Mouse (Mus musculus): ENCODE results near the gene Rps6. TPM values are rescaled to one million over a fixed set of nuclear protein-coding genes. Genes with fewer than 3 reads are reported as not detected.

The Rps6 gene
- 402 and 431 TPM in 2 replicates for polyA plus RNA-seq (2015; fragmentation: Nextera tagmentation; extraction: Ambion mirVana)

DNA sequence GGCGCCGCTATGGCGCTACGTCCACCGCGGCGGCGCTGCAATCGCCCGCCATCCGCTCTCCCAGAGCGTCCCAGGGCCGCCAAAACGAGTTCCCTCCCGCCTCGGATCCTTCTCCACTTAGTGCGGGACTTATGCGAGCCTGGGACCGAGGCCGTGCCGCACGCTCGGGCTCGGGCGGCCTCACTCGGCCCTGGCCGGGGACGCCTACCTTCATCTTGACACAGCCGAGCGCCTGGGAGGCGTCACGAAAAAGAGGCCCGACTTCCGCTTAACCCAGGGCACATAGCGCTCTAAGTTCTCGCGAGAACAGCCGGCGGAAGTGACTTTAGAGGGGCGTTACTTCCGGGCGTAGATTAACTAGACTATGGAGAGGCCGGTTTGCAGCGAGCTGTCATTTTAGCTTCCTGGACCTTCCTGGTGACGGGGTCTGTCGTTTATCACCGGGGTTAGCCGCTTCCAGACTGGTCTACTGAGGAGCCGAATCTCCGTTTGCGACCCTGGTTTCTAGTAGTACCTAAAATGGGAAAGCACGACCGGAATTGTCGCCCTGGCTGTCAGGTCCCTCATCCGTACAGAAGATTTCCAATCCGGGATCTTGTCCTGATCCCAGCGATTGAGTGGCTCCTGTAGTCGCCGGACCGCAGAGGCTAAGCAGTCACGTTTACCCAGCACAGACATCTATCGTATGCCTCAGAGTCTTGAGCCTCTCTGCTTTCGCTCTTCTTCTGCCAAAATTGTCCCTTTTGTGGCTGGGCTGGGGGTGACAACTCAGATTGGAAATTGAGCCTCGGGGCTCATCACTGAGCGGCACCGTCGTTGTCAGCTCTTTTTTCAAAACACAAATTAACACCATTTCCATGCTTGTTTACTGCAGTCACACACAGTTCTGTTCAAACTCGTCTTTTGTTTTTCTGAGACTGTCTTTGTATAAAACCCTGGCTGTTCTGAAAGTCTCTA, at the start of gene Rps6:
TSS of gene Rps6 (minus strand) at position 300 of the 957 bp plus-strand sequence.
- peak within 1 kb of the TSS; percentile 95 for H3K9ac ChIP-seq
- peaks cover 33% of the 10 kb centered on the region for H3K36me3 ChIP-seq (replicated peaks)
- H3K4me1 ChIP-seq (replicated peaks), result peaks cover 25% of the 10 kb centered on the region
- peak; percentile 95 for ATAC-seq (ENCODE audit: insufficient read depth)
- no peaks in the 10 kb centered on the region for H3K9me3 ChIP-seq (replicated peaks)
- H3K4me2 ChIP-seq, result peak within 1 kb of the TSS; percentile 70
- H3K27me3 ChIP-seq, result no peaks in the 10 kb centered on the region
- WGBS (ENCODE audit: insufficient replicate concordance), result under 1% methylated on average over 68 of the region's 68 CpGs
- peak within 1 kb of the TSS; percentile 93 for H3K4me3 ChIP-seq (replicated peaks)
- peak within 1 kb of the TSS; percentile 88 for H3K27ac ChIP-seq (replicated peaks)

DNA sequence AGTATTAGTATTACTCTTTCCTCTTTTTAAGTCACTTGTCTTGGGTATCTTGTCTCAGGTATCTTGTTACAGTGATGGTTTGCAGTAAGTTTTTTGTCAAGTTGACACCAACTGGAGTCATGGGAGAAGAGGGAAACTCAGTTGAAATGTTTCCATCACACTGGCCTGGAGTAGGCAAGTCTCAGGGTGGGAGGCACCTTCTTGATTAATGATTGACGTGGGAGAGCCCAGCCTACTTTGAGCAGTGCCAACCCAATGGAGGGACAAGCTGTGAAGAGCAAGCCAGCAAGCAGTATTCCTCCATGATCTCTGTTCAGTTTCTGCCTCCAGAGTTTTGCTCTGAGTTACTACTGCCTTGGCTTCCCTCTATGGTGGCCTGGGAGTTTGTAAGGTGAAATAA, 48.7 kb upstream of the Rps6 start:
- no peaks in the 10 kb centered on the region for H3K9me3 ChIP-seq (replicated peaks)
- no peaks in the 10 kb centered on the region for H3K27me3 ChIP-seq
- H3K4me1 ChIP-seq (replicated peaks), result no peaks in the 10 kb centered on the region; the same call in 1 of the 2 replicates
- no peak overlapping the region for H3K9ac ChIP-seq
- H3K4me2 ChIP-seq, result no peak overlapping the region
- no peaks in the 10 kb centered on the region for H3K36me3 ChIP-seq (replicated peaks)
- 64% methylated on average over 1 of the region's 1 CpGs for WGBS (ENCODE audit: insufficient replicate concordance)
- H3K4me3 ChIP-seq (replicated peaks), result no peak overlapping the region
- H3K27ac ChIP-seq (replicated peaks), result no peak overlapping the region
- 0 out of 2 replicates have a peak, but pooled peaks have one; percentile 16 for ATAC-seq (ENCODE audit: insufficient read depth)

DNA sequence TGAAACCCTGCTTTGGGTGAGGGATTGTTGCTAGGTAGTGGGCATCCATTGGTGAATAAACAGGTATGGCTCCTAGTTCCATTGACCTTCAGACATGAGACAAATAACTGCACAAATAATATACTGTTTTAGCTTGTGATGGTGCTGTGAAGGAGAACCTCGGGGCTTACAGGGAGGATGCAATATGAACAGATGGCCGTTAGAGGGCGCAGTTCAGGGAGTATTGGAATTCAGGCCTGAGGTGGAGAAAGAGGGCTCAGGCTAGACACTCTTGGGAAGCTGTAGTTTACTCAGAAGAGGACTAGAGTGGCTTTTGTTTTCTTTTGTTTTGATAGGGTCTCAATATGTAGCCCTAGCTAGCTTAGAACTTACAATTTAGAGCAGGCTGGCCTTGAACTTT, 47.8 kb upstream of the Rps6 start:
- ATAC-seq (ENCODE audit: insufficient read depth), result no peak

DNA sequence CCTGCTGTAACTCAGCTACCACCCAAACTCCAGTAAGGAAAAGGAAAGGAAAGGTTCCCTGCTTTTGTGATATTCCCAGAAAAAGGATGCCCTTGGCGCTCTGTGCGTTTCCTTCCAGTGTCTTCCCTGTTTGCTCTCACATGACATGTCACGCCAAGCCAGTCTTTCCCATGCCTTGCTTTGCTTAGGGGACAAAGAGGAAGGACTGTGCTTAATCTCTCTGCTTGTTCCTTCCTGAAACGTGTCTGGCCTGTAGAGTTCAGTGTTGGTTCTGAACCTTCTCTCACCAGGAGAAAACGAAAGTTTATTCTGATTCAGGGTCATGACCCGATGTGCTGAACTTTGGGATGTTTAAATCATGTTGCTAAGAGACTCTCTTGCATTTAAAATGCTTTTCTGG, 45.1 kb upstream of the Rps6 start:
- Histone ChIP-seq H3K9ac (no peak overlapping the region), H3K4me3 (replicated peaks) (no peak overlapping the region), H3K4me1 (replicated peaks) (peaks cover 3% of the 10 kb centered on the region; the same call in 1 of the 2 replicates), H3K27me3 (no peaks in the 10 kb centered on the region), H3K4me2 (no peak overlapping the region), H3K36me3 (replicated peaks) (no peaks in the 10 kb centered on the region), H3K27ac (replicated peaks) (peak overlapping the region; percentile 57), H3K9me3 (replicated peaks) (no peaks in the 10 kb centered on the region)
- ATAC-seq (ENCODE audit: insufficient read depth), result peak; percentile 69
- 13% methylated on average over 6 of the region's 6 CpGs for WGBS (ENCODE audit: insufficient replicate concordance)

More for the DNA sequence above, 47.8 kb upstream of the Rps6 start:
- H3K27me3 ChIP-seq, result no peaks in the 10 kb centered on the region
- no peaks in the 10 kb centered on the region; the same call in 1 of the 2 replicates for H3K4me1 ChIP-seq (replicated peaks)
- H3K36me3 ChIP-seq (replicated peaks), result no peaks in the 10 kb centered on the region
- H3K27ac ChIP-seq (replicated peaks), result no peak overlapping the region
- no peak overlapping the region for H3K9ac ChIP-seq
- no peak overlapping the region for H3K4me3 ChIP-seq (replicated peaks)
- H3K4me2 ChIP-seq, result no peak overlapping the region
- WGBS (ENCODE audit: insufficient replicate concordance), result 25% methylated on average over 3 of the region's 3 CpGs
- H3K9me3 ChIP-seq (replicated peaks), result no peaks in the 10 kb centered on the region

DNA sequence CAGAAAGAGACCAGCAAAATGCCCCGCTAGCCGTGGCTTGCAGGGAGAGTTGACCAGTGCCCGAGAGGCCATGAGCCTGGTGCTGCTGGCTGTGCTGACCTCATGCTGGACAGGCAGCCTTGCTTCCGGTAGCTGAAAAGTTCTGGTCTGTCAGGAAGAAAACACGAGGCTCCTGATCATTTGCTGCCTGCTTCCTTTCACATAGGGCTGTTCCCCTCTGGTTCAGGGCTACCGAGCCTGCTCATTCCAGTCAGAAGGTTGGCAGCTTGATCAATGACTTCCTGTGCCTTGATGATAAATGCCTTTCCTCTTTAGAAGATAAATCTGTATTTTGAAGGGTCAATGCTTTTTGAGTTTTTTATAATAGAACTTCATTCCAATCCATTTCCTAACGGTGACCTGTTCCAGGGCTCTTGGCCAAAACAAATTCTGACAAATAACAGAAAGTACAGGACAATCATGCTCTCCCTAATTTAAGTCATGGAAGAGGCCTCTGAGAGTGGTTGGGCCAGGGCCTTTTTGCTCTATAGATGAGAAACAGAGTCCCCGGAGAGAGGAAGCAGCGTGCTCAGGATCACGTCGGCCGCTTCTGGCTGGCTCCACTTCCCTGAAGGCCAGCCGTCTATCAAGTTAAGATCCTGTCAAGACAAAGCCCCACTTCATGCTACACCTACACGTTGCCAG, 41.7 kb upstream of the Rps6 start:
- Histone ChIP-seq H3K9ac (no peak overlapping the region), H3K4me3 (replicated peaks) (no peak overlapping the region), H3K27ac (replicated peaks) (0 out of 2 replicates have a peak overlapping the region, but pooled peaks have one; percentile 26), H3K4me2 (no peak overlapping the region), H3K36me3 (replicated peaks) (no peaks in the 10 kb centered on the region), H3K27me3 (no peaks in the 10 kb centered on the region), H3K4me1 (replicated peaks) (0 out of 2 replicates have a peak, but pooled peaks cover 3% of the 10 kb centered on the region), H3K9me3 (replicated peaks) (no peaks in the 10 kb centered on the region)
- peak; percentile 60 for ATAC-seq (ENCODE audit: insufficient read depth)
- WGBS (ENCODE audit: insufficient replicate concordance), result 23% methylated on average over 14 of the region's 14 CpGs

DNA sequence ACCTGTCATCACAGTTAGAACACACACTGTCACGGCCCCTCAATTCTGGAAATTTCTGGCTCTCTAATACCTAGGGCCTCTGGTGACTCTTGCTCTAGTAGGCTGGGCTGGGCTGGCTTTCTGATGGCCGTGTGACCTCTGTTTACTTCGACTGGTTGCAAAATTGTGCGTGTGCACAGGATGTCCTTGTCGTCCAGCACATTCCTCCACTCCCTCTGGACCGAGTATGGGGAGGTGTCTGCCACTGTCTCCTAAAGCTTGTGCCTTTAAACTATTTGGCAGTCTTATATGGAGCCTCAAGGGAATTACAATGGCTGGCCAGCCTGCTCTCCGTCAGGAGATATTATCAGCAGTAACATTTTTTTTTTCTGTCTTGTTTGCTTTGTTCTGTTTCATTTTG, 40.2 kb upstream of the Rps6 start:
- WGBS (ENCODE audit: insufficient replicate concordance), result 50% methylated on average over 7 of the region's 7 CpGs
- no peak overlapping the region for H3K4me3 ChIP-seq (replicated peaks)
- ATAC-seq (ENCODE audit: insufficient read depth), result peak; percentile 54; the same call in 1 of the 2 replicates
- H3K9me3 ChIP-seq (replicated peaks), result no peaks in the 10 kb centered on the region
- H3K4me1 ChIP-seq (replicated peaks), result 0 out of 2 replicates have a peak, but pooled peaks cover 3% of the 10 kb centered on the region
- no peaks in the 10 kb centered on the region for H3K27me3 ChIP-seq
- no peak overlapping the region for H3K4me2 ChIP-seq
- H3K27ac ChIP-seq (replicated peaks), result no peak overlapping the region
- H3K36me3 ChIP-seq (replicated peaks), result no peaks in the 10 kb centered on the region
- H3K9ac ChIP-seq, result no peak overlapping the region

DNA sequence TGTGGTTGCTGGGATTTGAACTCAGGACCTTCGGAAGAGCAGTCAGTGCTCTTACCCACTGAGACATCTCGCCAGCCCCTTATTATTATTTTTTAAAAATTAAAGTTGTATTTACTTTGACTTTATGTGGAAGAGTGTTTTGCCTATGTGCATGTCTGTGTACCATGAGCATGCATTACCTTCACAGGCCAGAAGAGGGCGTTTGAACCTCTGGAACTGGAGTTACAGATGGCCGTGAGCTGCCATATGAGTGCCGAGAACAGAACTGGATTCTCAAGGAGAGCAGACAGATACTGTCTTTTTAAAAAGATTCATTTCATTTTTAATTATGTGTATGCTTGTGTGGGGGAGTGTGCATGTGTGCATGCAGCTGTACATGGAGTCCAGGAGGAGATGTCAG, 30.7 kb upstream of the Rps6 start:
- Histone ChIP-seq H3K9me3 (replicated peaks) (no peaks in the 10 kb centered on the region), H3K4me1 (replicated peaks) (peaks cover 22% of the 10 kb centered on the region), H3K27me3 (no peaks in the 10 kb centered on the region), H3K9ac (no peak overlapping the region), H3K27ac (replicated peaks) (no peak overlapping the region), H3K36me3 (replicated peaks) (no peaks in the 10 kb centered on the region), H3K4me2 (no peak overlapping the region), H3K4me3 (replicated peaks) (no peak overlapping the region)
- 57% methylated on average over 5 of the region's 5 CpGs for WGBS (ENCODE audit: insufficient replicate concordance)
- ATAC-seq (ENCODE audit: insufficient read depth), result no peak

DNA sequence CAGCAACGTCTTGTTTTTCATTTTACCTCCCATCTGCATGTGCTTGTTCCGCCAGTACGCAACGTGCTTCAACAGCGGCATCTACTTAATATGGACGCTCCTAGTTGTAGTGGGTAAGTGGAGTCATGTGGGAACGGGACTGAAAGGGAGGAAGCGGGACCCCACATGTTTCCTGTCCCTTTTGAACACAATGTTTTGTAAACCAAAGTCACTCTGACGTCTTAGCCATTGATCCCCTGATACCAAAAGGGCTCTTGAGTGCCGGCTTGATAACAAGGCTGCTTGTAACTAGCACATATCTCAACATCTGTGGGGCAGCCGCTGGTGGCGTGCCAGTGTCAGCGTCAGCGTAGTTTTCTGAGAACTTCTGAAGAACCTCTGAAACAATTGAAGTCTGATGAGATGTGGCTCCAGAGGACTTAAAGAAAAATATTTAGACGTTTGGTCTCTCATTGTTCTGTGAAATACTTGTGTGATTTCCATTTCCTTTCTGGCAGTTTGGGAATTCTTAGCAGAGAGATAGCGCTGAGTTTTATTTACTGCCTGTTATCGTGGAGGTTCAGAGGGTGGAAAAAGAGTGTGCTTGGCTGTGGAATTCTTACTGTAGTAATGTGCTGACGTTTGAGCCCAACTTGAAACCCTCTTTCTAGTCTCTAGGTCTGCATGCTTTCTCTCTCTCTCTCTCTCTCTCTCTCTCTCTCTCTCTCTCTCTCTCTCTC, 29.1 kb upstream of the Rps6 start:
- 4% methylated on average over 18 of the region's 18 CpGs for WGBS (ENCODE audit: insufficient replicate concordance)
- Histone ChIP-seq H3K27ac (replicated peaks) (peak overlapping the region; percentile 51), H3K27me3 (no peaks in the 10 kb centered on the region), H3K9me3 (replicated peaks) (no peaks in the 10 kb centered on the region), H3K4me2 (peak overlapping the region; percentile 76), H3K4me3 (replicated peaks) (peak overlapping the region; percentile 53), H3K9ac (peak overlapping the region; percentile 22), H3K36me3 (replicated peaks) (no peaks in the 10 kb centered on the region), H3K4me1 (replicated peaks) (peaks cover 22% of the 10 kb centered on the region)
- ATAC-seq (ENCODE audit: insufficient read depth), result peak; percentile 85

DNA sequence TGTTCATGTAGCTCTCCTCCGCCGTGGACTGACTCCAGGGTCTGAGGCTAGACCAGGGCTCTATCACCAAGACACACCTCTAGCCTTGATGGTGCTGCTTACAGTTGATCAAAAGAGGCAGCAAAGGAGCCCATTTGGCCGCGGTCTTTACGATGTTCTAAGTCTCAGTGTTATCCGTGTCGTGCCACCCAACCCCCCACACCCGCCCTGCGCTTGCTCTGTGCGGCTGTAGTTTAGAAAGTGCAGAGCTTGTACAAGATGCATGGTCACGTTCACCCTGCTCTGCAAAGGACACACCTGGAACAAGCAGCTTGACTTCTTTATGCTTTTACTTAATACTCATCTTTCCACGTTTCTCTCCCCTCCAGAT, 28.6 kb upstream of the Rps6 start:
- Histone ChIP-seq H3K27ac (replicated peaks) (peak overlapping the region; percentile 51), H3K9me3 (replicated peaks) (no peaks in the 10 kb centered on the region), H3K4me1 (replicated peaks) (peaks cover 22% of the 10 kb centered on the region), H3K4me2 (peak overlapping the region; percentile 76), H3K36me3 (replicated peaks) (no peaks in the 10 kb centered on the region), H3K4me3 (replicated peaks) (peak overlapping the region; percentile 53), H3K27me3 (no peaks in the 10 kb centered on the region), H3K9ac (peak overlapping the region; percentile 22; the same call in 1 of the 2 replicates)
- peak; percentile 83 for ATAC-seq (ENCODE audit: insufficient read depth)
- WGBS (ENCODE audit: insufficient replicate concordance), result 9% methylated on average over 12 of the region's 12 CpGs

DNA sequence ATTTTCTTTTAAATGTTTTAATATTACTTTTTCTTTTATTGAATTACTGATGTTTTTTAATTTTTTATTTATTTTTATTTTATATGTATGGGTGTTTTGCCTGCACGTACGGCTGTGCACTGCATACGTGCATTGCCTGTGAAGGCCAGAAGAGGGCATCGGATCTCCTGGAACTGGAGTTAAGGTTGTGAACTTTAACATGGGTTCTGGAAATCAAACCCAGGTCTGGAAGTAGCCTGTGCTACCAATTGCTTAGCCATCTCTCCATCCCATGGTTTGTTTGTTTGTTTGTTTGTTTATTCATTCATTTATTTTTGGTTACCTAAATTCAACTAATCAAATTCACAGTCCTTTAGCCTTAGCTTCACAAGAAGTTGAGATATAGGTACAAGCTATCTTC, 27.7 kb upstream of the Rps6 start:
- Histone ChIP-seq H3K4me1 (replicated peaks) (peaks cover 22% of the 10 kb centered on the region), H3K27ac (replicated peaks) (no peak overlapping the region), H3K9me3 (replicated peaks) (no peaks in the 10 kb centered on the region), H3K27me3 (no peaks in the 10 kb centered on the region), H3K4me3 (replicated peaks) (no peak overlapping the region), H3K9ac (no peak overlapping the region), H3K4me2 (no peak overlapping the region; the same call in 1 of the 2 replicates), H3K36me3 (replicated peaks) (no peaks in the 10 kb centered on the region)
- WGBS (ENCODE audit: insufficient replicate concordance), result 35% methylated on average over 4 of the region's 4 CpGs
- no peak for ATAC-seq (ENCODE audit: insufficient read depth)

All from liver, embryonic 15.5 days (tissue).